Mouse (Mus musculus) embryonic stem cell, embryonic (primary cell): ENCODE measurements around the gene Cpsf3.

Experiments
- CTCF ChIA-PET, 4 experiments: fragments of 300-600 bp in 2 of 4; fragments of 350-600 bp in 2 of 4; sonication (Branson Sonifier 250); formaldehyde crosslinking; loops; one replicate each; lab custom pipeline; 2022; ENCODE audit warnings: inconsistent platforms in 2 of 4; lab: Charles Lee
- POLR2A ChIA-PET, 4 experiments: fragments of 300-600 bp in 2 of 4; fragments of 350-600 bp in 2 of 4; sonication (Branson Sonifier 250); formaldehyde crosslinking; loops; one replicate each; lab custom pipeline; 2022; ENCODE audit warnings: antibody characterized with exemption in 4 of 4, inconsistent platforms in 1 of 4; lab: Charles Lee

The Cpsf3 gene

DNA sequence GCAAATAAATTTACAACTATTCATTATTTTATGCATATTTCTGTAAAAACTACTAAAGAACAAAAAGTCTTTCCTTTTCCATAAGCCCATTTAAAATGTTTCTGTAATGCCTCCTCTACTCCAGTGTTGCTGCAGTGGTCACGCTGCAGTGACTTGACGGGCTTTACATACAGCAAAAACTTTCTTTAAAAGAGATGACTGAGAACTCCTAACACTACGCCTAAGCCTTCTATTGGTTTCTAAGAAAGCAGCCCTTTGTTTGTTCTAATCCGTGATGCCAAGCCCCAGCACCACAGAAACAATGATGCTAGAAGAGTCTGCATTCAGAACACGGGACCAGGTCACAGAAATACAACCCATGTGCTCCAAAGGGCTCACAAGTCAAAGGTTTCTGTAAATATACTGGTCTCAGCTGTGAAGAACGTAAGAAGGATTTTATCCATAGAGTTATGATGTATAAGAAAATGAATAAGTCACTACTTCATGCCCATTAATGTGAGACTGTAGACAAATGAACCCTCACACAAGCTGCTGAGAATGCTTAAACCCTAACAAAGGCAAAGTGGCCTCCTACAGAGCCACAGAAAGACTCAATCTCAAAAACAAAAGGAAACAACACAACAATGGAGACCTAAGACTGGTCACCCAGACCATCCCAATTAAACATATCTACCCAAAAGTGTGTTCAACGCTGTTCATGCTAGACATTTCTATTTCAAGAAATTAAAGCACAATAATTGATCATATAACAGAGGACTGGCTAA lies 65.1 kb downstream of the Cpsf3 start:
- POLR2A ChIA-PET: interaction anchor here in 1 of 4 experiments (1.1 to 1.8 kb wide), 6 partner anchors 13 to 69 kb away, joined by 3 to 10 read pairs (median 4); partner anchors contain the start of gene Ywhaq
- CTCF ChIA-PET: no interaction called here

- ChIA-PET POLR2A (interaction anchor here in 1 of 4 experiments (2.2 kb wide), 1 partner anchor 11 kb away, joined by 7 read pairs; no protein-coding TSS in a partner anchor), CTCF (no interaction called here)
Measured at GRCm38 (mm10) chr12:21353681-21354080, 68.5 kb downstream of the Cpsf3 start.

GRCm38 (mm10) chr12:21362686-21363085 lies 77.5 kb downstream of the Cpsf3 start:
- CTCF ChIA-PET: interaction anchor here in 3 of 4 experiments (0.6 to 1.2 kb wide), 5 partner anchors 10 to 46 kb away, joined by 3 to 6 read pairs (median 4); partner anchors contain the start of gene Adam17 (in 2 of the 3)
- POLR2A ChIA-PET: interaction anchor here in 3 of 4 experiments (0.7 to 3.5 kb wide), 13 partner anchors 11 to 217 kb away, joined by 3 to 24 read pairs (median 3); partner anchors contain the start of genes Adam17 (in 3 of the 3), Ywhaq (in 2 of the 3) and Iah1 (in 1 of the 3)

DNA sequence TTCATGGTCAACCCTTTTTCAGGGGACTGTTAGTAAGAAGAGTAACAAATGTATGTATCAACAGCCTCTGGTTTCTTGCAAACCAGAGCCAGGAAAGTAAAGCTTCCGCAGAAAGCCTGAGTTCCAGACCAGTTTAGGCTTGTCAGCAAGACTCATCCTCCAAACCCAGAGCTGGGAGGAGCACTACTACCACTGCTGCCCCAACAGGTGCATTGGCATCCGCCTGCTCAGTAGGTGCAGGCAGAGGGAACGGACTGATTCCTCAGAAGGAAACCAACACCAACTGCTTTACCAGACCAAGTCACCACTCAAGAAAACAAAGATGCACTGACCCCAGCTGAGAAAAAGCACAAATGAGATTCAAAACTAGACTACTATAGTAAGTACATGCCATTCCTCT lies 78.0 kb downstream of the Cpsf3 start:
- ChIA-PET CTCF (interaction anchor here in 1 of 4 experiments (0.6 to 2.0 kb wide), 3 partner anchors 10 to 47 kb away, joined by 4 to 6 read pairs (median 4); partner anchors contain the start of genes Adam17 and Iah1), POLR2A (interaction anchor here in 3 of 4 experiments (1.0 to 3.5 kb wide), 10 partner anchors 10 to 135 kb away, joined by 3 to 24 read pairs (median 3); partner anchors contain the start of genes Adam17 (in 3 of the 3) and Ywhaq (in 1 of the 3))
